Mouse (Mus musculus): ENCODE measurements at regions not wholly inside any gene's neighbourhood (a gene's known extent, or its start where the extent isn't known, plus 50 kb on each side); places are given as distances from the start of the nearest gene placed in this dataset.
A peak's percentile ranks its signal among the peaks of the same experiment; 100 is the strongest.

DNA sequence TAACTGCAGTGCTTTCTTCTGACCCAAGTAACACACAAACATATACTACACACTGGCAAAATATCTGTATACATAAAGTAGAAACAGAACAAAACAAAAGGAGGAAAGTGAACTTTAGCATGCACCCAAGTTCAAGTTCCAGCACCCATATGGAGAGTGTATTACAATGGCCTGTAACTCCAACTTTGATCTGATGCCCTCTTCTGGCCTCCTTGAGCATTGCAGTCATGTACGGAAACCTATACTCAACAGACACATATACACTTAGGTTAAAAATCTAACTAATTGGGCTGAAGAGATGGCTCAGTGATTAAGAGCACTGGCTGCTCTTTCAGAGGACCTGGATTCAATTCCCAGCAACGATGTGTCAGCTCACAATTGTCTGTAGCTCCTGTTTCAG, 72.2 kb downstream of the Mid1ip1 start:
- no peak for TF ChIP-seq USF1 (IDR thresholded peaks at IDR 0.05; ENCODE audit: low read depth)
- no peak for TF ChIP-seq POLR2A (IDR thresholded peaks at IDR 0.05; ENCODE audit: insufficient read length, low read depth)
- Histone ChIP-seq H3K4me2 (ENCODE audit: low read depth) (no peak overlapping the region), H3K36me3 (ENCODE audit: control insufficient read depth, insufficient read depth) (no peaks in the 10 kb centered on the region), H3K79me2 (ENCODE audit: control insufficient read depth, insufficient read depth) (no peaks in the 10 kb centered on the region), H3K27me3 (ENCODE audit: control insufficient read depth, insufficient read depth, insufficient read length) (no peaks in the 10 kb centered on the region), H3K4me3 (no peak overlapping the region), H3ac (ENCODE audit: control insufficient read depth, insufficient read length) (no peak overlapping the region)

GRCm38 (mm10) chrX:10820313-10820920, 105.6 kb downstream of the Mid1ip1 start:
- no peaks in the 10 kb centered on the region for H3K27me3 ChIP-seq (ENCODE audit: control insufficient read depth, insufficient read depth, insufficient read length)
- H3K36me3 ChIP-seq (ENCODE audit: control insufficient read depth, insufficient read depth) = no peaks in the 10 kb centered on the region
- no peak for TF ChIP-seq MAX (IDR thresholded peaks at IDR 0.05; ENCODE audit: low read depth)
- TF ChIP-seq MYOG (IDR thresholded peaks at IDR 0.05; ENCODE audit: control insufficient read depth in 1 of 3, insufficient read depth in 1 of 3, insufficient read length in 2 of 3, low read depth in 2 of 3) = peak in 2 of 3 experiments; percentile 21 to 66
- TF ChIP-seq TCF3 (IDR thresholded peaks at IDR 0.05; ENCODE audit: insufficient read length, low read depth) = no peak
- no peak for TF ChIP-seq USF1 (IDR thresholded peaks at IDR 0.05; ENCODE audit: low read depth)
- no peak for TF ChIP-seq REST (IDR thresholded peaks at IDR 0.05; ENCODE audit: insufficient read depth, insufficient read length)
- no peak for TF ChIP-seq CEBPB (IDR thresholded peaks at IDR 0.05; ENCODE audit: insufficient read depth, poor library complexity, severe bottlenecking)
- no peak for TF ChIP-seq E2F4 (IDR thresholded peaks at IDR 0.05; ENCODE audit: insufficient read depth)
- no peak for TF ChIP-seq SRF (IDR thresholded peaks at IDR 0.05; ENCODE audit: control insufficient read depth, insufficient read length, low read depth)
- peak in 1 of 3 experiments; percentile 69 for TF ChIP-seq MYOD1 (IDR thresholded peaks at IDR 0.05; ENCODE audit: control insufficient read depth in 1 of 3, insufficient read length in 2 of 3, low read depth in 2 of 3)
- TF ChIP-seq POLR2A (IDR thresholded peaks at IDR 0.05; ENCODE audit: insufficient read length, low read depth) = no peak
- no peak for TF ChIP-seq POLR2AphosphoS2 (IDR thresholded peaks at IDR 0.05; ENCODE audit: insufficient read length, low read depth)
- peak; percentile 19 for TF ChIP-seq TCF12 (IDR thresholded peaks at IDR 0.05; ENCODE audit: insufficient read depth, poor library complexity, severe bottlenecking)
- no peak overlapping the region for H3ac ChIP-seq (ENCODE audit: control insufficient read depth, insufficient read length)
- H3K4me3 ChIP-seq = no peak overlapping the region
- peak overlapping the region; percentile 24 for H3K4me2 ChIP-seq (ENCODE audit: low read depth)
- no peaks in the 10 kb centered on the region for H3K79me2 ChIP-seq (ENCODE audit: control insufficient read depth, insufficient read depth)

DNA sequence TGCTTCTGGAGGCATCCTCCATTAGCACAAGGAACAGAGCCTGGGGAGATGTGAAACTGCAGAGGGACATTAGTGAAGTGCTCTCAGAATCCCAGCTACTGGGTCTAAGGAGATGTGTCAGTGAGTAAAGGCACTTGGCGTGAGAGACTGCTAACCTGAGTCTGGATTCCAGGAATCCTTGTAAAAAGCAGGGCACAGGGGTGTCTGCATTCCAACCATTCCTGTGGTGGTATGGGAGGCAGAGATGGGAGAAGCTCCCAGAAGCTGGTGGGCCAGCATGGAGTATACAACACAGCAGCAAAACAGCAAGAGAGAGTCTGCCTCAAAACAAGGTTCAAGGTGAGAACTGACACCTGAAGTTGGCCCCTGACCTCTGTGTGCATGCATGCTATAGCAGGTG, 118.9 kb downstream of the Mid1ip1 start:
- no peaks in the 10 kb centered on the region for H3K27me3 ChIP-seq (ENCODE audit: control insufficient read depth, insufficient read depth, insufficient read length)
- TF ChIP-seq E2F4 (IDR thresholded peaks at IDR 0.05; ENCODE audit: insufficient read depth) = no peak
- TF ChIP-seq MYOG (IDR thresholded peaks at IDR 0.05; ENCODE audit: control insufficient read depth in 1 of 3, insufficient read depth in 1 of 3, insufficient read length in 2 of 3, low read depth in 2 of 3) = no peak
- no peak for TF ChIP-seq SRF (IDR thresholded peaks at IDR 0.05; ENCODE audit: control insufficient read depth, insufficient read length, low read depth)
- no peak for TF ChIP-seq TCF12 (IDR thresholded peaks at IDR 0.05; ENCODE audit: insufficient read depth, poor library complexity, severe bottlenecking)
- no peak for TF ChIP-seq USF1 (IDR thresholded peaks at IDR 0.05; ENCODE audit: low read depth)
- no peak for TF ChIP-seq POLR2A (IDR thresholded peaks at IDR 0.05; ENCODE audit: insufficient read length, low read depth)
- TF ChIP-seq POLR2AphosphoS2 (IDR thresholded peaks at IDR 0.05; ENCODE audit: insufficient read length, low read depth) = no peak
- TF ChIP-seq TCF3 (IDR thresholded peaks at IDR 0.05; ENCODE audit: insufficient read length, low read depth) = no peak
- TF ChIP-seq REST (IDR thresholded peaks at IDR 0.05; ENCODE audit: insufficient read depth, insufficient read length) = no peak
- no peak for TF ChIP-seq MAX (IDR thresholded peaks at IDR 0.05; ENCODE audit: low read depth)
- no peak for TF ChIP-seq MYOD1 (IDR thresholded peaks at IDR 0.05; ENCODE audit: control insufficient read depth in 1 of 3, insufficient read length in 2 of 3, low read depth in 2 of 3)
- no peak for TF ChIP-seq CEBPB (IDR thresholded peaks at IDR 0.05; ENCODE audit: insufficient read depth, poor library complexity, severe bottlenecking)
- no peak overlapping the region for H3ac ChIP-seq (ENCODE audit: control insufficient read depth, insufficient read length)
- H3K79me2 ChIP-seq (ENCODE audit: control insufficient read depth, insufficient read depth) = no peaks in the 10 kb centered on the region
- no peaks in the 10 kb centered on the region for H3K36me3 ChIP-seq (ENCODE audit: control insufficient read depth, insufficient read depth)
- H3K4me3 ChIP-seq = no peak overlapping the region
- H3K4me2 ChIP-seq (ENCODE audit: low read depth) = no peak overlapping the region

GRCm38 (mm10) chrX:10857089-10857488, 142.3 kb downstream of the Mid1ip1 start:
- TF ChIP-seq MAX (IDR thresholded peaks at IDR 0.05; ENCODE audit: low read depth) (no peak), USF1 (IDR thresholded peaks at IDR 0.05; ENCODE audit: low read depth) (no peak), CEBPB (IDR thresholded peaks at IDR 0.05; ENCODE audit: insufficient read depth, poor library complexity, severe bottlenecking) (no peak), E2F4 (IDR thresholded peaks at IDR 0.05; ENCODE audit: insufficient read depth) (no peak), MYOD1 (IDR thresholded peaks at IDR 0.05; ENCODE audit: control insufficient read depth in 1 of 3, insufficient read length in 2 of 3, low read depth in 2 of 3) (no peak), POLR2A (IDR thresholded peaks at IDR 0.05; ENCODE audit: insufficient read length, low read depth) (no peak), TCF12 (IDR thresholded peaks at IDR 0.05; ENCODE audit: insufficient read depth, poor library complexity, severe bottlenecking) (no peak), MYOG (IDR thresholded peaks at IDR 0.05; ENCODE audit: control insufficient read depth in 1 of 3, insufficient read depth in 1 of 3, insufficient read length in 2 of 3, low read depth in 2 of 3) (no peak), TCF3 (IDR thresholded peaks at IDR 0.05; ENCODE audit: insufficient read length, low read depth) (no peak), SRF (IDR thresholded peaks at IDR 0.05; ENCODE audit: control insufficient read depth, insufficient read length, low read depth) (no peak), REST (IDR thresholded peaks at IDR 0.05; ENCODE audit: insufficient read depth, insufficient read length) (no peak), POLR2AphosphoS2 (IDR thresholded peaks at IDR 0.05; ENCODE audit: insufficient read length, low read depth) (no peak)
- Histone ChIP-seq H3K79me2 (ENCODE audit: control insufficient read depth, insufficient read depth) (no peaks in the 10 kb centered on the region), H3K36me3 (ENCODE audit: control insufficient read depth, insufficient read depth) (no peaks in the 10 kb centered on the region)

DNA sequence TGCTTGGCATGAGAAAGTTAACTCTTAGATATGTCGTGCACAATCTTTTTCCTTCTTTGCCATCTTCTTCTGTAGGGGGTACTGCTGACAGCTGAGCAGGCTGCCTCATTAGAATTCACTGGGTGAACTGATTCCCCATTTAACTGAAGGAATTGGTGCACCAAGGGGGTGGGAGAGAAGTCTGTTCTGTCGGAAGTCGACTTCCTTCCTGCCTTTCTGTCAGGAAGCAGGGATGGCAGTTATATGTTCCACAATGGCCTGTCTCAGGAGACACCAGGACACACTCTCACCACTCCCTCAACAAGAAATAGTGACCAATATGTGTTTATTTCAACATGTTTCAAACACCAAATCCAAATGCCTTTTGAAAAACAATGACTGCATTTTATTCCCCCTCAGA, 142.9 kb downstream of the Mid1ip1 start:
- H3K4me3 ChIP-seq = no peak overlapping the region
- no peak for TF ChIP-seq E2F4 (IDR thresholded peaks at IDR 0.05; ENCODE audit: insufficient read depth)
- TF ChIP-seq USF1 (IDR thresholded peaks at IDR 0.05; ENCODE audit: low read depth) = no peak
- TF ChIP-seq MAX (IDR thresholded peaks at IDR 0.05; ENCODE audit: low read depth) = no peak
- TF ChIP-seq MYOG (IDR thresholded peaks at IDR 0.05; ENCODE audit: control insufficient read depth in 1 of 3, insufficient read depth in 1 of 3, insufficient read length in 2 of 3, low read depth in 2 of 3) = no peak
- no peak for TF ChIP-seq POLR2A (IDR thresholded peaks at IDR 0.05; ENCODE audit: insufficient read length, low read depth)
- no peak for TF ChIP-seq TCF3 (IDR thresholded peaks at IDR 0.05; ENCODE audit: insufficient read length, low read depth)
- no peak for TF ChIP-seq POLR2AphosphoS2 (IDR thresholded peaks at IDR 0.05; ENCODE audit: insufficient read length, low read depth)
- TF ChIP-seq SRF (IDR thresholded peaks at IDR 0.05; ENCODE audit: control insufficient read depth, insufficient read length, low read depth) = no peak
- TF ChIP-seq MYOD1 (IDR thresholded peaks at IDR 0.05; ENCODE audit: control insufficient read depth in 1 of 3, insufficient read length in 2 of 3, low read depth in 2 of 3) = no peak
- TF ChIP-seq TCF12 (IDR thresholded peaks at IDR 0.05; ENCODE audit: insufficient read depth, poor library complexity, severe bottlenecking) = no peak

More at GRCm38 (mm10) chrX:10857089-10857488, 142.3 kb downstream of the Mid1ip1 start:
- Histone ChIP-seq H3K4me2 (ENCODE audit: low read depth) (no peak overlapping the region), H3ac (ENCODE audit: control insufficient read depth, insufficient read length) (no peak overlapping the region), H3K27me3 (ENCODE audit: control insufficient read depth, insufficient read depth, insufficient read length) (no peaks in the 10 kb centered on the region), H3K4me3 (no peak overlapping the region)

More for the DNA sequence above, 142.9 kb downstream of the Mid1ip1 start:
- Histone ChIP-seq H3K79me2 (ENCODE audit: control insufficient read depth, insufficient read depth) (no peaks in the 10 kb centered on the region), H3K4me2 (ENCODE audit: low read depth) (no peak overlapping the region), H3K36me3 (ENCODE audit: control insufficient read depth, insufficient read depth) (no peaks in the 10 kb centered on the region), H3ac (ENCODE audit: control insufficient read depth, insufficient read length) (no peak overlapping the region), H3K27me3 (ENCODE audit: control insufficient read depth, insufficient read depth, insufficient read length) (no peaks in the 10 kb centered on the region)

All from myocyte (in vitro differentiated cells).